Mouse (Mus musculus): ENCODE data around the gene Ap1ar. TPM values are rescaled to one million over a fixed set of nuclear protein-coding genes. Genes with fewer than 3 reads are reported as not detected.

Gene Ap1ar
- 10 to 100 TPM; 15.5 to 16.7 TPM for total RNA-seq (2021)

DNA sequence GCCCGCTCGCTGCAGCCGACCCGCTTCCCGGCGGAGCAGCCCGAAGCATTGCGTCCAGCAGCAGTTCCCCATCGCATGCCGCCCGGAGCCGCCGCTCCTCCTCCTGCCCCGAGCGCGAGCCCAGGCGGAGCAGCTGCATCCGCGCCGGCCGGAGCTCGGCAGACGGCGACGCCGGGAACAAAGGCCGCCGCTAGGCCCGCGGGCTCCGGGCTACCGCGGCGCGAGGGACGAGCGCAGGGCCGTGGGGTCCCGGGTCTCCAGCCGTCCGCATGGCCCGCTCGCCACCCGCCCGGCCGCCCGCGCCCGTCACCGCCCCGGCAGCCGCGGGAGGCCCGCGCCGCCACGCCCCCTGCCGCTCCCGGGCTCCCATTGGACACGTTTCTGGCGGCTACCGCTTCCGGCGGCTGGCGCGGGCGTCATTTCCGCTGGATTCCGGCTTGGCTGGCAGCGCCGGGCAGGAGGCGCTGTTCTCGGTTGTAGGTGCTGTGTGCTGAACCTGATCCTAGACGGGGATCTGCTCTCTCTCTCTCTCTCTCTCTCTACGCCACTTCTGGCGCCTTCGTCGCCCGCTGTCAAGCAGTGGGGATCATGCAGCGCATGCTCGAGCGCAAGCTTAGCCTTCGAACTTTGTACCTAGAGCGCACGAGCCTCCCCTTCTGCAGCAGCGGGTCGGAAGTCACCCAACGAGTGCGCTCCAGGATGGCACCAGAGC is at the start of gene Ap1ar:
Gene Ap1ar, minus strand, starts transcription at position 370 of the 712 bp plus-strand sequence.
- peak; percentile 91 for DNase-seq (ENCODE audit: low spot score)
- intact Hi-C loops (cut with DNase I), result loop anchor here (2.0 to 5.0 kb wide), 4 partner anchors 45 to 203 kb away; no protein-coding TSS in a partner anchor

DNA sequence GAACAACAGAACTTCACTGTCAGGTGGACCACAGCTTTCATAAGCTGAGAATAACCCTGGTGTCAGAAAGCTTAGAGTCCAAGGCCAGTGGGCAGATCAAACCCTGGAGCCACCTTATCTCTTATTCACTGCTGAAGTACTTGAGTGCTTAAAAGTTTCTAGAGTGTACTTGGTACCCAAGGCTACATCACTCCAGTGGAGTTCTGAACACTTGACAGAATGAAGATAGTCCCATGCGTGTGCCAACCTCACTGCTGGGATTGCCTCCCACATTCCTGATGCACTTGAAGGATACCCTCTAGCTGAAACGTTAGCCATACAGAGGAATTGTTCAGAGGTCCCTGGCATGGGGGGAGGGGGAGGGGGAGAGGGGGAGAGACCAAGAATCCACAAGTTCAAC is 44.4 kb upstream of the Ap1ar start:
- intact Hi-C loops (cut with DNase I), result no loop called here

DNA sequence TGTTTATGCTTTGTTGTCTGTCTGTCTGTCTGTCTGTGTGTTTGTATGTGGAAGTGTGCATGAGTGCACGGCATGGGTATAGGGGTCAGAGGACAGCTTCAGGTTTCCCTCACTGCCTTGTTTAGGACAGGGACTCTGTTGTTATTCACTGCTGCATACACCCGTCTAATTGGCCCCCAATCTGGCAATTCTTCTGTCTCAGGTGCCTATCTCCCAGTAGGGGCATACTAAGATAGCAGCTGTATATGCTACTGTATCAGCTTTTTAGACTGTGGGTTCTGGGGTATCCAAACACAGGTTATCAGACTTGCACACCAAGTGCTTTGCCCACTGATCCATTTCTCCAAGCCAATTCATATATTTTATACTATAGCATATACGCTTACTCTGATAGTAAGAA is 42.6 kb upstream of the Ap1ar start:
- intact Hi-C loops (cut with DNase I), result no loop called here

More for the DNA sequence above, 44.4 kb upstream of the Ap1ar start:
- DNase-seq (ENCODE audit: low spot score), result no peak

DNA sequence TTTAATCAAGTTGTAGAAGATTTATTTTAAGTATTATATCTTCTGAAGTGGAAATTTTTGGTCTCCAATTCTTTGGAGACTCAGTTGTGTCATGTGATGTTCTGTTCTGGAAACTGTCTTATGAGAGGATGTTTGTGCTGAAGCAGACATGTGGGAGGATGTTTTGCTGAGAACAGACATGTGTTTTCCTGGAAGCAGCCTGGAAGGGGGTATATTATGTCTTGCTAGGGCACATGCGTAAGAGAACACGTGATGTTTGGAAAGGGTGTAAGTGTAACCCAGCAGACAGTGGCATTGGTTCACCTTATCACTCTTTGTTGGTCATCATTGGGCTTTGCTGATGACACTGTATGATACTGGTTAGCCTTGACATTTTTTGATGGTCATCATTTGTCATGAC is 38.2 kb upstream of the Ap1ar start:
- DNase-seq (ENCODE audit: low spot score), result no peak
- intact Hi-C loops (cut with DNase I), result no loop called here

More for the DNA sequence above, 42.6 kb upstream of the Ap1ar start:
- no peak for DNase-seq (ENCODE audit: low spot score)

DNA sequence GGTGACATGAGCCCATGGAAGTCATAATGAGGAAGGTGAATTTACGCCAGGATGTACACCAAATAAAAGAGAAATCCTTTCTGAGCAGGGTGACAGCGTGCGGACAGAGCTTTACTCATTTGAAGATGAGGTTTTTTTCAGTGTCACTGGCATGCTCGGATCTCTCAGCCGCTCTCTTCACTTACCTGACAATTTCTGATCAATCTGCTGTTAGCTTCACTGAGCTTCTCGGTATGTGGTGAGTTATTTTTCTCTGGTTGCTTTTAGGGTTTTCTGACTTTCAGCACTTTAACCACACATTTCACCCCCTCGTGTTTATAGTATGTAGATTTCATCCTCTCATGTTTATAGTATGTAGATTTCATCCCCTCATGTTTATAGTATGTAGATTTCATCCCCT is 37.7 kb upstream of the Ap1ar start:
- DNase-seq (ENCODE audit: low spot score), result no peak
- intact Hi-C loops (cut with DNase I), result no loop called here

DNA sequence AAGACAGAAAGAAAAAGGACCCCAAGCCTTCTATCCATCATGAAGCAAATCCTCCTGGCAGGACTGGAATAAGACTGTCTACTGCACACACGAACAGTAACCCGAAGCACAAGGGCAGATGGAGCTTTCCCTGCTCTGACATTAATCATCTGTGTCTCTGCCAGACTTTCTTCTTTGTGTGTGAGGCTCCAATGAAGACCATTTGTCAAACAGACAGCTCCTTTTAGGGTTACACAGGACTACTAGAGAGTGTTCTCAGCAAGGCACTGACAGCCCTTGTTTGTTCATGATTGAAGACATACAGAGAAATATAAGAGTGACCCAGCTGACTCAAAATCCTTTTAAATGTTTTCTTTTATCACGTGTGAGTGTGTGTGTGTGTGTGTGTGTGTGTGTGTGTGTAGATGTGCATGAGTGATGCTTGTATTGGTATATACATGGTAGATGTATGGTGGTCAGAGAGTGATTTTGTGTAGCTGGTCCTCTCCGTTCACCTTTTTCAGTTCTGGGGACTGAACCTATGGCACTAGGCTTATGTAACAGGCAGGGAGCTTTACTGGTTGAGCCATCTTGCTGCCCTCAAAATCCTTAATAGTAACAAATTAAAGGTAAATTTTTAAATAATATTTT is 37.0 kb upstream of the Ap1ar start:
- DNase-seq (ENCODE audit: low spot score), result no peak
- intact Hi-C loops (cut with DNase I), result no loop called here

DNA sequence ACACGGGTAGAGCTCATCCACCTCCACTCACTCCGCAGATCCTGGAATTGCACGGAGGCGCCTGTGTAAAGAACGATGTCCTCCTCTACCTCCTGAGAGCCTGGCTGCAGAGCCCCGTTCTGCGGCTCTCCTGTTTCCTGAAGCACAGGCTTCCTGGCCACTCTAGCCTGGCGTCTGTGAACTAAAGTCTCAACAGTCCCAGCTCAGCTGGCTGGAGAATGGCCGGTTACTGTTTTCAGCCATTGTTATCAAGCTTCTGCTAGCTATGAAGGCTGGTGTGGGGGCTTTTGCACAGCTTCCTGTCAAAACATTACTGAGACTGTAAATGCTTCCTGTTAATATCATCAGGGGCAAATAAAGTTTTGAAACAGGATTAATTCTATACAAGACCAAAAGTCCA is 34.3 kb upstream of the Ap1ar start:
- intact Hi-C loops (cut with DNase I), result no loop called here
- no peak for DNase-seq (ENCODE audit: low spot score)

DNA sequence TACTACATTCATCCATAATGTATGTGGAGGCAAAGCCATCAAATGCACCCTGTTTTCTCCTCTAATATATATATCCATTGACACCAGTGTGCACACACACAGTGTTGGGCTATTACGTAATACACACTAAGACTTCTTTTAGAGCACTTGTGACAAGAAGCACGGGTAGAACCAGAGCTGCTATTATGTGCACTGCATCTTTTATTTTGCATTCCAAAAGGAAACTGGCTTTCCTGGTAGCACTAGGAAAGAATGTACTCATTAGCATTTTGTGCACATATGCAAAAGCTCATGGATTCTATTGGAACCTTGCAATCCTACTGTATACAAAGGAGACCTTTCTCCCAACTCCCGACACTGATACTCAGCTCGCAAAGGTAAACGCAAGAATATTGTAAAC is 31.6 kb upstream of the Ap1ar start:
- DNase-seq (ENCODE audit: low spot score), result no peak
- intact Hi-C loops (cut with DNase I), result no loop called here

DNA sequence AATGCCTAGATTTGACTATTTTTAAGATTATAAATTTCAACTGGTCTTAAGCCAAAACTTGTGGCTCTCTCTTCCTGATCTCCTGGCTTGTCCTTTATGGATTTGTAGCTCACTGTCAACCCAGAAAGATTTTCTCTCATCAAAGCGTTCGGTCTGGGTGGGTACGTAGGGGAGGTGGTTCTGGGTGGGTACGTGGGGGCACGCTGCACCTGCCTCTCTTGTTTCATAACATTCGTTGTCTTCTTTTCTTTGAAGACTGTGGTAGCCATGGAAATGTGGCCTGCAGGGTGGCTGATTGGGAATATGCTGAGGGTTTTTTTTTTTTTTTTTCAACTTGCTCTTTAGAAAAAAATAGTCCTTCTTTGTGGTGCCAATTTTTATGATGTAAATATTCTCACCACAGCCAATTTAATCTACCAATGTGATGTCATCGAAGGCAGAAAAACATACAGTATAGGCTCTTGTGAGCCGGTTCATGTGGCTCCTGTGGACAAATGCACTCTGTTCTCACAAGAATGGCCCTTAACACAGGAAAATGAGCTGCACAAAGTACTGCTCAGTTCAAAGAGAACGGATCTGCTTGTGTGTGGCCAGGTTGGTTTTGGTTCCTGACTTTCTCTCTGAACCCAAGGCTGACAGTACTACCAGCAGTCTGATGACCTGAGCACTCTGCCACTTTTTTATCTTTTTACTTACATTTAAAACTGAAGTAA is 30.9 kb upstream of the Ap1ar start:
- DNase-seq (ENCODE audit: low spot score), result no peak
- intact Hi-C loops (cut with DNase I), result no loop called here

DNA sequence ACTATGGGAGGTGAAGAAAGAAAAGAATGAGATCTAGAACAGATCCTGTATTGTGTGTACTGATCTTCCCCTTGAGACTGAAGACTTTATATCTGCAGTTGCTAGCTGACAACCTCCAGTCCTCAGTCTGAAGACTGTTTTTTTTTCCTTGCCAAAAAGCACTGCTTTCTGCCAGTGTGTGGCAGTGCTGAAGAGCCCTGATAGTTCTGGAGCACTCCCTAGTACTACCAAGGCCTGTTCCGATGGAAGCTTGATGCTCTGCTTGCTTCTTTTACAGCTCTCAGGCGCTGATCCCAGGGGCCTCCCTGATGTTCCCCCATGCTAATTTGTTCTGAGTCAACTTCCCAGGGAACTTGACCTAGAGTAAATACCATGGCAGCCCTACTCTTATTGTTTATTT is 26.9 kb upstream of the Ap1ar start:
- DNase-seq (ENCODE audit: low spot score), result no peak
- intact Hi-C loops (cut with DNase I), result loop anchor here (5.0 kb wide), 1 partner anchor 33 kb away; the partner anchor contains the start of gene Fam241a

DNA sequence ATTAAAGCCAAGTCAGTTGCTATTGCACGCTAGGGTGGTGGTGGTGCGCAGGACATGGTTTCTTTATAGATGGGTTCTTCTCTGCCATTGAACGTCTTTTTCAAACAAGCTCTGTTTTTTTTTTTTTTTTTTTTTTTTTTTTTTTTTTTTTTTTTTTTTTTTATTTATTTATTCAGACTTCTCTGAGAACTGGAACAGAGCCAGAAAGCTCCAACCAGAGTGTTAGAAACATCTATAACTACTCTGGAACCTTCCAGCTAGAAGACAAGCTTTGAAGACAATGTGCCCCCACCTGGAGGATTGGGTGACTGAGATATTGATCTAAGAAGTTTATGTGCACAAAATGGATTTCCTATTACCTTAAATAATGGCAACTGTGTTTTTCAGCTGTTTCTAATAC is 26.2 kb upstream of the Ap1ar start:
- intact Hi-C loops (cut with DNase I), result loop anchor here (5.0 kb wide), 1 partner anchor 34 kb away; the partner anchor contains the start of gene Fam241a
- DNase-seq (ENCODE audit: low spot score), result no peak

DNA sequence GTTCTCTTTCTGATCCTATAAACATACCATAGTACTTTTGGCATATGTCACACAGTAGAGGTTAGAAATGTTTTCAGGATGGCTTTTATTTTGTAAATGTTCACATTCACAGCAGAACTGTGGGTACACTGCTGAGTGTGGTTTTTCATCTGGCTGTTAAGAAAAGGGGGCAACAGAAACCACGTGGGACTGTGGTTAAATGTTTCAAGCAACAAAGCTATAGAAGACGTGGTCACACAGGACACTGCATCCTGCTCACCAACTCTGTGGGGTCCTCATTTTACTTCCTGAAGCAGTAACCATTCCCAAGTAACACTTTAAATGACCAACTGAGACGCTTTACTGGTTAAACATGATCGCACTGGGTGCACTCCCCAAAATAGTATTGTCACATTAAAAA is 25.2 kb upstream of the Ap1ar start:
- intact Hi-C loops (cut with DNase I), result loop anchor here (5.0 kb wide), 1 partner anchor 35 kb away; the partner anchor contains the start of gene Fam241a
- DNase-seq (ENCODE audit: low spot score), result no peak

DNA sequence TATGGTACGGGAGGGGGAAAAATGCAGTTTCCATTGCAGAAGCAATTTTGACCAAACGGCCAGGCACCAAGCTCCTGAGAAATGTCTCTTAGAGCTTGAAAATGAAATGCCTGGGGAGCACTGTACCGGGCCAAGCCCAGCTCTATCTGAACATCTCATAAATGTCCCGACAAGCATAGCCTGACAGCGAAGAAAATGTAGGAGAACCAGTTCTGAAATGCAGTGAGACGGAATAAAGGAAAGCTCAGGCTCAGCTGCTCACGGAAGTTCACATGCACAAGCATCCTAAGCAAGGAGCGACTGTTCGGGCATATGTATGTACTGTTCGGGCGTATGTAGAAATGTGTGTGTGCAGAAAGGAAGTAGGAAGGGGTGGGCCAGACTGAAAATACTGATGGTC is 24.0 kb upstream of the Ap1ar start:
- intact Hi-C loops (cut with DNase I), result loop anchor here (5.0 kb wide), 1 partner anchor 36 kb away; the partner anchor contains the start of gene Fam241a
- no peak for DNase-seq (ENCODE audit: low spot score)

DNA sequence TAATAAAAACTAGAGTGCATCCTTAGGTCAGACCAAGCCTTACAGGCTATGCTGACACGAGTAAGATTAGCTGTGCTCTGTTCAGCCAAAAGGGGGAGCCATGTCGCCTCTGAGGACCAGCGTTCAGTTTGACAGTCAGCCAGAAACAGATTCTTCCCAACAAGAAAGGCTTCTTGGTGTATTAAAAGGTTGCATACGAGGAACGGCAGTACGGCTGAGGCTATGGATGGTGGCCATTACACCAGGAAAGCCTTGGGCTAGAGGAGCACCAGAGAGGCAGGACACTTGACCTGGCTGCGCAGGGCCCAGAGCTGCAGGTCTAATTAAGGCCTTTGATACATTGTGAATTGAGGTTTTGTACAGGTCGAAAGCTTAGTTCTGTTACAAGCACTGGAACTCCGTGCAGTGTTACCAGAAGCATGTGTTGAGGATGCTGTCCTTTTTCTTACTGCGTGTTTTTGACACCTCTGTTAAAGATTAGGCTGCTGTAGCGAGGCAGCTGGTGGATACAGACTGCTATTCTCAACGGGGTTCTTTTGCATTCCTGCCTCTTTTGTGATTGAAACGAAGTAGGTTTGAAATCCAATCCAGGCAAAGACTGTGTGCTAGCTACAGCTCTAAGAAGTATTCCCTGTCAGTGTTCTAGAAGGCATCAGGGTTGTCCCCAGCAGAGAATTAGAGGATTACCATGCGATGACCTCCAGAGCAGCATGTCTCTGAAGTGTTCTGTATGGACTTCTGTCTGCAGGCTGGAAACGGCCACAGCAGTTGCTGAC is 16.3 kb upstream of the Ap1ar start:
- peak; percentile 10 for DNase-seq (ENCODE audit: low spot score)
- intact Hi-C loops (cut with DNase I), result loop anchor here (1.0 kb wide), 1 partner anchor 96 kb away; no protein-coding TSS in a partner anchor

DNA sequence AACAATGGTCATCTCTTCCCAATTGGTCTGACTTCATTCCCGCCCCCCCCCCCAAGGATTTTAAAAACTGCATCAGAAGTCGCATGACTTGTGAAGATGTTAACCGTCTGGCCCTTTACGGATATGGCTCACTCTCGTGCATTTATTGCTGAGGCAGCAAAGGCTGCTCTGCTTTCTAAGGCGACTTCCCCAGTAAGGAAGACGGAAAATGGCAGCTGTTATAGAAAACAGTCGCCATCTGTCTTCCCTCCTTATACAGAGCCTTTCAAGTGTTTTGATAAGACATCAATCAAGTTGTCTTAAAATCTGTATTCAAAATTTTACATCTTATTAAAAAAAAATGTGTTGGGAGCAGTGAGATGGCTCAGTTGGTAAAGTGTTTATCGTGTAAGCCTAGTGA is 15.4 kb upstream of the Ap1ar start:
- intact Hi-C loops (cut with DNase I), result loop anchor here (1.0 kb wide), 1 partner anchor 97 kb away; no protein-coding TSS in a partner anchor
- no peak for DNase-seq (ENCODE audit: low spot score)

DNA sequence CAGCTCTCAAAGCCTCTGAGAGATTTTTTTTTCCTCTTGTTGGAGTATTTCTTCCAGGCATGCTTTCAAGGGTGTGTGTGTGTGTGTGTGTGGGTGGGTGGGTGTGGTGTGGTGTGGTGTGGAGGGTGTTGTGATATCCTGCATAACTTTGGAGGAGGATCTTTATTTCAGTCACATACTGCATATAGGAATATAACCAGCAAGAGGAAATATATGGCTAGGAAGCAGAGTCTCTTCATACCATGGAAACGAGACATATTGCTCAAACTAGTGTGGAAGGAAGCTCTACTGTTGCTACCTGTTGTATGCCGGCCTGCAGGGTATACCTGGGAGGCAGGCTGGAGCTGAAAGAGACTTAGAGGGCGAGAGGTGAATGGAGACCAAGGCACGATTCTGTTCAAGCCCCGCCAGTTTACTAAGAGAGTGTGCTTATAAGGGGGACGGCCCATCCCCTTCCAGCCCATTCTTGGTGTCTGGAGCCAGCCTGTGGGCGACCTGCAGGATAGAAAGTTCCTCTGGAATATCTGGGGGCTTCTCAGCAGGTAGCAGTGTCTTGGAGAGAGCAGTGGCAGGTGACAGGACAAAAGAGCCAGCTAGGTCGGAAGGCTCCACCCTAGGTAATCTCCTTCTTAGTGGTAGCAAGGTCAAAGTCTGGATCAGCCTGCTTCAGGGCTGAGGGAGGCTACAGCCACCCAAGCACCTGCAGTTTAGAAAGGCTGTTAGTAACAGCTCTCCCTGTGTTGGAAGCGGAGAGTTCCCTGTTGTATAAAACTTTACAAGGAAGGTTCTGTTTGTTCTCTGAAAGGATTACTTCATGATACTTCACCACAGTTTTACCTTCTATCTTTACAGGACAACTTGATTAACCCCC is 13.7 kb upstream of the Ap1ar start:
- intact Hi-C loops (cut with DNase I), result no loop called here
- DNase-seq (ENCODE audit: low spot score), result no peak

DNA sequence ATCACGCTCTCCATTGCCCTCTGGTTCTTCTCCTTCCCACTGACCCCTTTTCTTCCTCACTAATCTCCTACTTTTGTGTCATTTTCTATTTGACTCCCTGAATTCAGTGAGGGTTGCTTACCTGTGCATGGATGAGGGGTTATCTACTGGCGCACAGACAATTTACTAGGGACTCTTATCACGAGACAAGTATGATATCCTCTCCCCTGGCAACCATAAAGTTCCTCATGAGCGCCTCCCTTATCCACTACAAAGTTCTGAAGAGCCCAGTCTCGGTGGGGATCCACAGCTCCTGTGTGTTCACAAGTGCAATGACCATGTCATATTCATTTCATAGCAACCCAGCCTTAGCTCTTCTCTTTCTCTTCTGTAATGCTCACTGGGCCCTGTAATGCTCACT is 12.6 kb upstream of the Ap1ar start:
- intact Hi-C loops (cut with DNase I), result no loop called here

DNA sequence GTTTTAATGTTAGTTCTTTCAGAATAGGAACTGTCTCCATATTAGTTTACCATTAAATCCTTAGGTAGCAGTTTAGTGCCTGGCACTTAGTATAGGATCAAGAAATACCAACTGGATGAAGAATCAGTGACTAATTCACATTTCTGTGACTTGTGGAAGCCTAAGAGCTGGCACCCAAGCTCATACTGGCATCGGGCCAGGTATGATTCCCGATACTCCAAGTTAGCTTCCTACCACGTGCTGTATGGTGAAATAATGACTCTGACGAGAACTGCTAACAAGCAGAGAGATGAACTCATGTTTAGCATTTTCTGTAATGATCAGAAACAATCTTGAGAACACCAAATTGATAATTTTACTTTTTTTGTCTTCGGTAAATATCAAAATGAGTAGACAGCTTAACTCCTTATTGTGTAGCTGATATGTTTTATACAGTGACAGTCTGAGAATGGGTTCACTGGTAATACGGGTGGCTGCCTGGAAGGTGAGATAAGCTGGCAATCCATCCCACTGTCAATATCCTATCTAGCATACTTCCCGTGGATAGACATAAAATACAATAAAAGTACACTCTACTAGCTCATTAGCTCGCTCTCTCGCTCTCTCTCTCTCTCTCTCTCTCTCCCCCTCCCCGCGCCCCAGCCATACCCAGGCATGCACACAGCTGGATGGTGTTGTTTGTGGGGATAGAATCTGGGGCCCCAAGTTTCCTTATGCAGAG is 10.9 kb upstream of the Ap1ar start:
- DNase-seq (ENCODE audit: low spot score), result no peak
- intact Hi-C loops (cut with DNase I), result no loop called here

More for the DNA sequence above, 12.6 kb upstream of the Ap1ar start:
- DNase-seq (ENCODE audit: low spot score), result no peak
